Mouse (Mus musculus): ENCODE measurements at regions not wholly inside any gene's neighbourhood (a gene's known extent, or its start where the extent isn't known, plus 50 kb on each side); places are given as distances from the start of the nearest gene placed in this dataset.

DNA sequence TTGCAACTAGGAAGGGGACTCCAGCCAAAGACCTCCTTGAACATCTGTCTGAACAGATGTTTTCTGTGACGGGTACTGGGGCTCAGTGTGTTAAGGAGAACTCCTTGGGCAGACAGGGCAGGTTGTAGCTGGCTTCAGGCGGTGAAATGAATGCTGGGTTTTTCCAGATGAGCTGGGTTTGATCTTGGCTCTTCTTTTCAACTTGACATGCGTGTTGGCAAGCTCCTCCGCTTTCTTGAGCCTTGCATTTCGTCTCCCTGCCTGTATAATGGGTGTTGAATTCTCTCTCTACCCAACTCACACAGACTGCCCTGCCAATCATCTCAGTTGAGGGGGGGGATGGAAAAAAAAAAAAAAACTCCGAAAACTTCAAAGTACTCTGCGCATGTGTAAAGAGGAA, 171.8 kb upstream of the Tshz3 start:
- TF ChIP-seq CTCF (IDR thresholded peaks at IDR 0.05; ENCODE audit: extremely low read depth, insufficient read depth, low read length) (no peak), POLR2A (IDR thresholded peaks at IDR 0.05; ENCODE audit: extremely low read depth, insufficient read depth, low read length) (no peak)
